Mouse (Mus musculus) cerebellum, adult 11-12 months (tissue): Measurements from ENCODE around the gene Plxnb1.

Experiments
- DNase-seq: peaks from one replicate; pipeline ENCODE4 v3.0.0; 2022

Gene Plxnb1

DNA sequence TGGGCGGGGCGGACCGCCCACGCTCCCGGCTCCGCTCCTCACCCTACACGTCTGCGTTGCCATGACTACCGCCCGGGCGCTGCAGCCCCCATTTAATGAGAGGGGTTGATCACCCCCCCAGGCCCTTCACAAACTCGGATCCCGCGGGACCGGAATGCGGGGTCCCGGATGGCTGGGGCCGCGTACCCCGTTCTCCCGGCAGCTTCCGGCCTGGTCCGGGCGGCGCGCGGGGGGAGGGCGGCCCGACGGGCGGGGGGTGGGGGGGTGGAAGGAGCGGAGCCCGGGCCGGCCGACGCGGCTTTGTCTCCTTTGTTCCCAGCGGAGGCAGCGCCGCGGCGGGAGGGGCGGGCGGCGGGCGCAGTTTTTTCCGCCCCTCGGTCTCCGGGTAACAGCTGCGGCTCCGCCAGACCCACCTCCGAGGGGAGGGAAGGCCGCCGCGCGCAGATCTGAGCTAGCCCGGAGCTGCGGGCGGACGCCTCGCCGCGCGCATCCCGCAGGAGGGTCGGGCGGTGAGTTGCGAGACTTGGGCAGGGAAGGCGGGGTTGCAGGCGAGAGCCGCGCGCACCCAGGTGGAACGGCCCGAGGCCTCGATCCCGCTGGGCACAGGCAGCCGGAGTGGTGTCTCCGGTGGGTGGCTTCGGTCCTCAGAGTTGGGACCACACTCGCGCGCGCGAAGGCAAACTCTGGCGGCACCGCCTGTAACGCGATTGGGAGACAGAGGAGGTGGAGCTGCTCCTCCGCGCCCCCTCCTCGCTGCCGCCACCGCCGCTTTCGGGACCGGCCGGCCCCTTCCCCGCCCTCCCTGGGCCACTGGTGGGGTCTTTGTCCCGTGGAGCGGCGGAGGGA lies at the start of gene Plxnb1:
Gene Plxnb1 (plus strand): TSS at position 253 of the 846 bp plus-strand sequence.
- DNase-seq = peak; percentile 60

DNA sequence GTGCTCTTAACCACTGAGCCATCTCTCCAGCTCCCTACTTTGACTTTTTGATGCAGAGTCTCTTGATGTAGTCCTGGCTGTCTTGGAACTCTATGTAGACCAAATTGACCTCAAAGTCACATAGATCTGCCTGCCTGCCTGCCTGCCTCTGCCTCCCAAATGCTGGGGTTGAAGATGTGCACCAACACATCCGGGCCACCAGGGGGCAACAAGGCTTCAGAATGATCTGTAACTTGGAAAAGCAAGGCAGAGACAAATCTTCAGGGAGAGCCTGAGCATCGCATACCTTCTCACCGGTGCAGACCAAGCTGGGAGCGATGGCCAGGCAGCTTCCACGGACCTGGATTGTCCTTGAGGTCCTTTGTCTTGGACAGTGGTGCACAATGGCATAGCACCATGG lies 48.9 kb upstream of the Plxnb1 start:
- no peak for DNase-seq

DNA sequence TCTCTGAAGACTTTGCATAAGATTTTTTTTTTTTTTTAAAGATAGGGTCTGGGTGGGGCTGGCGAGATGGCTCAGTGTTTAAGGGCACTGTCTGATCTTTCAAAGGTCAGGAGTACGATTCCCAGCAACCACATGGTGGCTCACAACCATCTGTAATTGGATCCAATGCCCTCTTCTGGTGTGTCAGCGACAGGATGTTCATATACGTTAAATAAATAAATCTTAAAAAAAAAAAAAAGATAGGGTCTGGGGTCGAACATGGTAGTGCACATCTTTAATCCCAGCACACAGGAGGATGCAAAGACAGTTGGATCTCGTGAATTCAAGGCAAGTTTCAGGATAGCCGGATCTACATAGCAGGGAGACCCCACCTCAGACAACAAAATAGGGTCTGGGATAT lies 45.9 kb upstream of the Plxnb1 start:
- no peak for DNase-seq

- no peak for DNase-seq
Measured at GRCm38 (mm10) chr9:109049996-109050673, 45.1 kb upstream of the Plxnb1 start.

DNA sequence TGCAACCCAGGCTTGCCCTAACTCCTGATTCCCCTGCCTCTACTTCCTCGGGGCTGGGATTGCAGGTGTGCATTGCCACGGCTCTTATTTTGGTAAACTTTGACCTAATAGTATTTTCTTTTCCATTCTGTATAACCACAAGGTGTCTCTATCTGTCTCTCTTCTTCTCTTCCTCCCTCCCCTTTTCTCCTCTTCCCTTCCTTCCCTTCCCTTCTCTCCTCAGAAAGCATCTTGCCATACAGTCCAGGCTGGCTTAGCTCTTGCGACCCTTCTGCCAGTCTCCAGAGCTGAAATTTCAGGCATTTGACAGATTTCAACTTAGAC lies 44.6 kb upstream of the Plxnb1 start:
- no peak for DNase-seq

DNA sequence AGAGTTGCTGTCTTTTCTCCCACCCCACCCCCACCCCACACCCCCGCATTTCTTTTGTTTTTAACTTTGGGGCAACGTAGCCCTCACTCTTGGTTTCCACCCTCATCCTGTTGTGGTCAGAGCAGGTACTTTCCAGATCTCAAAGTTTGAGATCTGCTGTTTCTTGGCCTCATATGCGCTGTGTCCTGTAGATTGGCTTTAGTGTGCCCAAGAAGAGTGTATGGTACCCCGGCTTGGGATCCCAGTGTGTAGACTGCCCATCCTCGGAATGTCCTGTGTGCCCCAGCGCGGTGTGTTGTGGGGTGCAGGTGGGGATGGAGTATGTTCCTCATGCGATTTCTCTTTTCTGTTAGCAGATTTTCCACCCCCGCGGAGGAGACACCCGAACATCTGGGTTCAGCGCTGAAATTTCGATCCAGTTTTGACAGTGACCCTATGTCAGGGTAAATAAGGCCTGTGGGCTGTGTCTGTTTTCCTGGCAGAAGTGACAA lies 44.1 kb upstream of the Plxnb1 start:
- no peak for DNase-seq

GRCm38 (mm10) chr9:109051651-109052489 lies 43.3 kb upstream of the Plxnb1 start:
- no peak for DNase-seq

DNA sequence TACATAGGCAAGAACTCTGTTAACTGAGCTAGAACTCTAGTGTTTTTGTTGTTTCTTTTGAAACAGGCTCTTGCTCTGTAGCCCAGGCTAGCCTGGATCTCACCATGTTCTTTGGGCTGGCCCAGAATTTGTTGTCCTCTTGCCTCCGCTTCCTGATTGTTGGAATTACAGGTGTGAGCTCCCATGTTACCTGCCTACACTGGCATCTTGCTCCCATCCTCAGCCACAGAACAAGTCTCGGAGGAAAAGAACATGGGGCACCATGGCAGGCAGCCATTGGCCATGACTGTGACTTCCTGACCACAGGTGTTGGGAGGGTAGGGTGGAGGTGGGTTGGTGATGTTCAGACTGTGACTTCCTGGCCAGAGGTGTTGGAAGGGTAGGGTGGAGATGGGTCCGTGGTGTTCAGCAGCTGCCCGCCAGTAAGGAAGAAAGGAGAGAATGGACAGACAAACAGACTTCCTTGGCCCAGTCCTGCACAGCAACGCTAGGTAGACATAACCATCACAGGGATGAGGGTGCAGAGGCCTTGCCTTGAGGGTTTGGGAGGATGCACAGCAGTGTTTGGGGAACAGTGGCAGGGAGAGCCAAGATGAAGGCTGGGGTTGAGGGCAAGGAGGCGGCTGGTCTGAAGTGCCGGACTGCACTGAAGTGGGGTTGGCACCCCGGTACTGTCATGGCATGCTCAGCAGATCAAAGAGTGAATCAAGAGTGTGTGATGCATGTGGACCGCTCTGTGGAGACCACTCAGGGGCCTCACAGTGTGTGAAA lies 42.5 kb upstream of the Plxnb1 start:
- DNase-seq = no peak

- no peak for DNase-seq
Measured at GRCm38 (mm10) chr9:109053366-109053765, 41.8 kb upstream of the Plxnb1 start.

GRCm38 (mm10) chr9:109053851-109054250 lies 41.3 kb upstream of the Plxnb1 start:
- no peak for DNase-seq

- DNase-seq = peak; percentile 66
Measured at GRCm38 (mm10) chr9:109054712-109055111, 40.5 kb upstream of the Plxnb1 start.

GRCm38 (mm10) chr9:109055271-109056030 lies 39.7 kb upstream of the Plxnb1 start:
- DNase-seq = peak; percentile 54

- no peak for DNase-seq
Measured at GRCm38 (mm10) chr9:109056081-109056690, 39.0 kb upstream of the Plxnb1 start.

GRCm38 (mm10) chr9:109056916-109057315 lies 38.3 kb upstream of the Plxnb1 start:
- no peak for DNase-seq

DNA sequence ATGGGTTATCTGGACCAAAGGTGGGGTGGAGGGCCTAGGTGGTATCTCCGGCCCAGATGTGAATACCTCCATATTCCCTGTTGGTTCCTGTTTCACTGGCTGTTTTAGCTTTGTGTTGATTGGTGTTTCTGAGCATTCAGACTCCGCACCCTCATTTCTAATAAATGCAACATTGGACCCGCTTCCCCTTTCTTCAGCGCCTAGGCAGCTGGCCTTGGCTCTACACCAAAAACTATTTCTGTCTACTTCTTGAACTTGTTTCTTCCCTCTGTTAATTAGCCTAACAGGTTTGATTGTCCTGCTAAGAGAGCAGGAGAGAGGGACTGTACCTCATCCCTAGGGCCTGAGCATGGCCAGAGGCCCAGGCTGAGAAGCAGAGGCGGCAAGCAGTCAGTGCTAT lies 37.6 kb upstream of the Plxnb1 start:
- DNase-seq = no peak

GRCm38 (mm10) chr9:109058006-109058765 lies 37.0 kb upstream of the Plxnb1 start:
- no peak for DNase-seq

DNA sequence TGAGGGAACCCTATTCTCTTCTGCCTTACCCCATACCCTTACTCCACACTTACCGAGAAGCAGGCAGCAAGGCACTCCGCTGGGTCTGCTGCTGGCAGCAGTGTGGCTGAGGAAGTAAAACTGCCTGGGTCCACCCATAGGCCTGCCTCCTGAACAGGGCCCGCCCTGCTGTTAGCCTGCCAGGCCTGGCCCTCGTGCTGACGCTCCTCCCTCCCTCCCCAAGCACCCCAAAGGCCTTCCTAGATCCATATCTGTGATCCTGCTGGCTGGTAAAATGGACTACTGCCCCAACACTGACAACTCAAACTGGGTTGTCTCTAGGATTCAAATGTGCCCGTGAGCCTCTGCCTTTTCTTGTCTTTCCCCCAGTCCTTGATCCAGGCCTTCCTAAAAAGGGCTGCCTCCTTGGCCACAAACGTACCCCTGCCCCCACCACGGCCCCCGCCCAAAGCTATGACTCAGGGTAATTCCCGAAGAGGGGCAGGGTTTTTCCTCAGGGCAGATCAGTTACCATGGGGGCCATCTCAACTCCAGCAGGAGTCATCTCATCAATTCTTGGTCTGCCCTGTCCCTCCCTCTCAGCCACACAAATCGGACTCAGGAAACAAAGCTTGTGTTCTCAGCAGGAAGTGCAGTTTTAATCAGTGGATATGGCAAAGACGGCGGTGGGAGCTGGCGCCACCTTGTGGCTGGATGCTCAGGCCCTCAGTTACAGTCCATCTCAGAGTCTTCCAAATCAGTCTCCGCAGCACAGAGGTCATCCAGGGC lies 35.9 kb upstream of the Plxnb1 start, which contains the start of gene Trex1:
Gene Trex1 (minus strand): TSS at position 599 of the 768 bp plus-strand sequence.
- DNase-seq = peak; percentile 84

- peak; percentile 53 for DNase-seq
Measured at GRCm38 (mm10) chr9:109060184-109060897, 34.8 kb upstream of the Plxnb1 start.

GRCm38 (mm10) chr9:109060898-109061295 lies 34.3 kb upstream of the Plxnb1 start:
- DNase-seq = peak; percentile 8
